Mouse (Mus musculus): Measurements from ENCODE around the gene Tulp2.
A peak's percentile ranks its signal among the peaks of the same experiment; 100 is the strongest.

Gene Tulp2

DNA sequence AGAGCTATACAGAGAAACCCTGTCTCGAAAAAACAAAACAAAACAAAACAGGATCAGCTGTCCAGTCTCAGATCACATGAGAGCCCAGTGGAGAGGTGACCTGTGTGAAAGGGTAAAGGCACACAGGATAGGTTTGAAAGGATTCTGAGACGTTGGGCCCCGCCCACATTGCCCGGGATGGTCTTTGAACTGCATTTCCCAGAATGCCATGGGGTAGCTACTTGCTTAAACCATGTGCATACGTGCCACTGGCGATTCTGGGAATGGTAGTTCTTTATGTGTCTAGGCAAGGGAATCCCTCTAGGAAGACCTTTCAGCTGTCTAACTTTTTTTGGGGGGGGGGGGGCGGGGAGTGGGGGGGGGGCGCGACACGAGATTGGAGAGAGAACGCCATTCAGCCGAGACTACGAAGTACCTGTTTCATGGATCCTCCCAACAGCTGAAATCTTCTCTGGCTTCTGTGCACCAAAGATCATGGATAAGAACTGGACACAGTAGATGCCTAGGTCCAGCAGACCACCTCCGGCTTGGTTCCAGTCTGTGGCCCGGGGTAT, at the start of gene Tulp2:
TSS of gene Tulp2 (plus strand) at position 504 of the 554 bp plus-strand sequence.
- peak; percentile 90 for DNase-seq (ENCODE audit: low read depth, low spot score)

DNA sequence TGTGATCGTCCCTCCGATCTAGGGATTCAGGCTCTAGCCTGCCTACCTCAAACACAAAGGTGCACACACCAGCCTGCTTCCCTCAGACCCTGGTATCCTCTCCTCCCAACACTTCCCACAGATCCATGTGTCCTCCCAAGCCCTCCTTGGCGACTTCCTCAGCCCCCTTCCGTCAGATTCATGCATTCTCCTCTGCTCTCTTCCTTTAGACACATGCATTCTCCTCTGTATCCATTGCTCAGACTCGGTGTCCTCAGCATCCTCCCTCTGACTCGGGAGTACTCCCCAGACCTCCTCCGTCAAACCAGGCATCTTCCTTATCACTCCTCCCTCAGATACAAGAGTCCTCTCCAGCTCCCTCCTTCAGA, 47.9 kb upstream of the Tulp2 start:
- DNase-seq (ENCODE audit: low read depth, low spot score): no peak

GRCm38 (mm10) chr7:45434203-45435015, 47.3 kb upstream of the Tulp2 start, which contains the start of gene Gys1:
Gene Gys1 (plus strand): TSS chr7:45434844.
- DNase-seq (ENCODE audit: low read depth, low spot score): peak; percentile 100

DNA sequence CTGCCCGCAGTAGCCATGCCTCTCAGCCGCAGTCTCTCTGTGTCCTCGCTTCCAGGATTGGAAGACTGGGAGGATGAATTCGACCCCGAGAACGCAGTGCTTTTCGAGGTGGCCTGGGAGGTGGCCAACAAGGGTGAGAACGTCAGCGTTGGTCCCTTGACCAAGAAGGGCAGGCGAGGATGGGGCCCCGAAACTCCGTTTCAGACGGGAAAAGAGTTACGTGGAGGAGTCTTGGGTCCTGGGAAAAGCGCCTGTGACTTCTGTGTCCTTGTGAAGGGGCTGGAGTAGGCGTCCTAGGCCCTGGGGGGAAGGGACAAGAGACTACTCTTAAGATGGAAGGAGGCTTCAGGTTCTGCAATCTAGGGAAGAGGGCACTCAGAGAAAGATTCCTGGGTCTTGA, 46.6 kb upstream of the Tulp2 start:
- no peak for DNase-seq (ENCODE audit: low read depth, low spot score)

DNA sequence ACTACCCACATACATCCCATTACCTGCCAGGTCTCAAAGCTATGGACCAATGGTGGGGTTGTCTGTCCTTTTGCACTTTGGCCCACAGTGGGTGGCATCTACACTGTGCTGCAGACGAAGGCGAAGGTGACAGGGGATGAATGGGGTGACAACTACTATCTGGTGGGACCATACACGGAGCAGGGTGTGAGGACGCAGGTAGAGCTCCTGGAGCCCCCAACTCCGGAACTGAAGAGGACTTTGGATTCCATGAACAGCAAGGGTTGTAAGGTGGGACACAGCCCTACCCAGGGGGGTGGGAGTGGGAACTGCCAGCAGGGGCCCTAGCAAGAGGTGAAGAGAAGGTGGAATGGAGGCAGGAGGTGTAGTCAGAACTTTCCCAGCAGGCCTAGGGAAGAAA, 45.2 kb upstream of the Tulp2 start:
- no peak for DNase-seq (ENCODE audit: low read depth, low spot score)

DNA sequence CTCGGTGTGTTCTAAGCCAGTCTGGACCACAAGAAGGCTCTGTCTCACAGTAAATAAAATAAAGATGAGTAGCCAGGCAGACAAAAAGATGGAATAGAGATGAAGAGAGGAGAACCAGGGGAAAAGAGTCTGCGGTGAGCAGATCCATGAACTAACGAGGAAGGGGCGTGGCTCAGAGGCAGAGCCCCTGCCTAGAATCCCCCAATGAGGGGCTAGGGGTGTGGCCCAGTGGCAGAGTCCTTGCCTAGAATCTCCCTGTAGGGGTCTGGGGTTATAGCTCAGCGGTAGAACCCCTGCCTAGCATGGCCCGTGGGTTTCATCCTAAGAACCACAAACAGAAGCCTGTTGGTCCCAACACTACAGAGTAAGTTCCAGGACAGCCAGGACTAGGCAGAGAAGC, 44.6 kb upstream of the Tulp2 start:
- peak; percentile 74 for DNase-seq (ENCODE audit: low read depth, low spot score)

DNA sequence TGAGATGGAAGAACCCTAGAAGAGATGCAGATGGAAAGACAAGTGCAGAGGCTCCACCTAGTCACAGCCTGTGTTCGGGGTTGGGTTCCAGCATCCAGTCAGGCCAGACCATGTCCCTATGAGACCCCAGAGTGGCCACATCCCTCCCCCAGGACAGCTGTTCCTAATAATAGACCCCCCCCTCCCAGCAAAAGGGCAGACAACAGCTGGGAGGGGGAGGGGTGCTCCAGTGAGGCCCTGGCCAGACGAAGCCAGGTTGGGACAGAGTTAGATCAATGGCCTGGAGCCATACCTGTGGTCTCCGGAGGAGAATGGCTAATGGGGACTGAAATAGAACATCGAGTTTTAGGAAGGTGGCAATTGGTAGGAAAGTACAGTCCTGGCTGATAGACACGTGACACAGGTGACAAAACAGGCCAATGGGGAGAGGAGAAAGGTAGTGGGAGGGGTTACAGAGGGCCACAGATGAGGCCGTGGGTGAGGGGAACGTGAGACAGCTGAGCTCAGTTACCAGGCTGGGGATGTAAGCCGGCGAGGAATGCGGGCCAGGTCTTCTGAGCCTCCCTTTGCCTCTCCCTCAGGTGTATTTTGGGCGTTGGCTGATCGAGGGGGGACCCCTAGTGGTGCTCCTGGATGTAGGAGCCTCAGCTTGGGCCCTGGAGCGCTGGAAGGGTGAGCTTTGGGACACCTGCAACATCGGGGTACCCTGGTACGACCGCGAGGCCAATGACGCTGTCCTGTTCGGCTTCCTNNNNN, 44.0 kb upstream of the Tulp2 start, which contains the start of gene Ruvbl2:
TSS of gene Ruvbl2 (minus strand) at position 576 of the 756 bp plus-strand sequence.
- DNase-seq (ENCODE audit: low read depth, low spot score): peak; percentile 87

GRCm38 (mm10) chr7:45443526-45444420, 37.9 kb upstream of the Tulp2 start:
- DNase-seq (ENCODE audit: low read depth, low spot score): no peak

GRCm38 (mm10) chr7:45446589-45446988, 35.1 kb upstream of the Tulp2 start:
- DNase-seq (ENCODE audit: low read depth, low spot score): no peak

GRCm38 (mm10) chr7:45447325-45447990, 34.2 kb upstream of the Tulp2 start:
- DNase-seq (ENCODE audit: low read depth, low spot score): peak; percentile 80

DNA sequence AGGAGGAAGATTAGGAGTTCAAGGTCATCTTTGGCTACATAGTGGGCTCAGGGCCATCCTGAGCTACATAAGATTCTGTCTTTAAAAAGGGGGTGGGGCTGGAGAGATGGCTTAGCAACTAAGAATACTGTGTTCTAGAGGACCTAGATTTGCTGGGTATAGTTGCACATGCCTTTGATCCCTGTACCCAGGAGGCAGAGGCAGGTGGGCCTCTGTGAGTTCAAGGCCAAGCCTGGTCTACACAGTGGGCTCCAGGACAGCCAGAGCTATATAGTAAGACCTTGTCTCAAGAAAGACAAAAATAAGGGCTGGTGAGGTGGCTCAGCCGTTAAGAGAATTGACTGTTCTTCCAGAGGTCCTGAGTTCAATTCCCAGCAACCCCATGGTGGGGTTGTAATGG, 31.7 kb upstream of the Tulp2 start:
- DNase-seq (ENCODE audit: low read depth, low spot score): no peak

- DNase-seq (ENCODE audit: low read depth, low spot score): peak; percentile 89
Measured at GRCm38 (mm10) chr7:45451344-45451982, 30.2 kb upstream of the Tulp2 start.

DNA sequence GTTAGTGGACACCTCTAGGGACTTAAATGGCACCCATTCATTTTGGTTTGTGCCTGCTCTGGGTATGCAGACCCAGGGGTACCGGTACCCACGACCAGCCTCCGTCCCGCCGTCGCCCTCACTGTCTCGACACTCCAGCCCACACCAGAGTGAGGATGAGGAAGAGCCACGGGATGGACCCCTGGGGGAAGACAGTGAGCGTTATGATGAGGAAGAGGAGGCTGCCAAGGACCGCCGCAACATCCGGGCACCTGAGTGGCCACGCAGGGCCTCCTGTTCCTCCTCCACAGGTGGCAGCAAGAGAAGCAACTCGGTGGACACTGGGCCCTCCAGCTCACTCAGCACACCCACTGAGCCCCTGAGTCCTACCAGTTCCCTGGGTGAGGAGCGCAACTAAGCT, 26.7 kb upstream of the Tulp2 start:
- no peak for DNase-seq (ENCODE audit: low read depth, low spot score)

DNA sequence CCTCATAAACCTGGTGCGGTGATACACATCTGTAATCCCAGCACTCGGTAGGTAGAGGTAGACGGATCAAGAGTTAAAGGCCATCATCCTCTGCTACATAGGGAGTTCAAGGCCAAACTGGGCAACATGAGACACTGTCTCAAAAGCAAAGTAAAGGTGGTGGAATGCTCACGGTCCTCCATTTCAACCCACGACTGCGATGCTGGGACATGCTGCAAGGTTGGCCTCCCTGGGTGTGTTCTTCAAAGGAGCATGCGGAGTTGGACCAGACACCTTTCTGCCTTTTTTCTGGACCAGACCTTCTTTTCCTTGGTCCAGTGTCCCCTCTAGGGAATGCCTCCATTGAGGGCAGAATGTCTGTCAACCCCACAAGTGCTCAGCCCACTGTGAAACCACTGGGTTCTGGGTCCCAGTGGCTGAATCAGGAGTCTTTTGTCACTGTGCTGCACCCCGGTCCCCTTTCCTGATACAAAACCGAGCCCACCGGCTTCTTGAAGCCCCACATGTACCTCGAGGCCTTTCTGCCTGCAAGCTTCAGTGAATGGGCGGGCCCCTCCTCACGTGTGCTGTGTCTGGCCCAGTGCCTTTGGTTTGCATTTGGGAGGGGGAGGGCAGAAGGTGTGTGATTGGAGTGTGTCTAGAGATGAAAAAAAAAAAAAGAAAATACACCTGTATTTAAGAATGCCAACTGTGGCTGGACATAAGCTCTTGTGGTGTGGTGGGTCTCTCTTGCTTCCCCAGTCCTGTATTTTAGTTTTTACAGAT, 25.6 kb upstream of the Tulp2 start:
- DNase-seq (ENCODE audit: low read depth, low spot score): peak; percentile 67

DNA sequence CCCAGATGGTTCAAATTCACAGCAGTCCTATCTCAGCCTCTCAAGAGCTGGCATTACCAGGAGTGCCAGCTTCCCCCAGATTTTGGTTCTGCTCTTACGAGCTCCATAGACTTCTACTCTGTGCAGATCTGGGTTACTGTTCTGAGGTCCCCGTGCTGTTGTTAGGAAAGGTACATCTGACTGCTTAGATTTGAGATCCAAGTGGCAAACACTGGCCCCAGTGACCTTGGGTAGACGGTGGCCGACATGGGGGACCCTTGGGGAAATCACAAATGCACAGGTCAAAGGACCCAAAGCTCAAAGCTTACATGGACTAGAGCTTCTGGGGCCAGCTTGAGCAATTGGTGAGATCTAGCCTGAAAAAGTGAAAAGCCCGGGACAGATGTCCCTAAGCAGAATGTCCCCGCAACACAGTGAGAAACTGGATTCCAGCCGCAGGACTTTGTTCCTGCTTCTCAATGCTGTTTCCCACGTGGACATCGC, 24.9 kb upstream of the Tulp2 start:
- peak; percentile 49 for DNase-seq (ENCODE audit: low read depth, low spot score)

- peak; percentile 76 for DNase-seq (ENCODE audit: low read depth, low spot score)
Measured at GRCm38 (mm10) chr7:45457204-45458060, 24.2 kb upstream of the Tulp2 start.

DNA sequence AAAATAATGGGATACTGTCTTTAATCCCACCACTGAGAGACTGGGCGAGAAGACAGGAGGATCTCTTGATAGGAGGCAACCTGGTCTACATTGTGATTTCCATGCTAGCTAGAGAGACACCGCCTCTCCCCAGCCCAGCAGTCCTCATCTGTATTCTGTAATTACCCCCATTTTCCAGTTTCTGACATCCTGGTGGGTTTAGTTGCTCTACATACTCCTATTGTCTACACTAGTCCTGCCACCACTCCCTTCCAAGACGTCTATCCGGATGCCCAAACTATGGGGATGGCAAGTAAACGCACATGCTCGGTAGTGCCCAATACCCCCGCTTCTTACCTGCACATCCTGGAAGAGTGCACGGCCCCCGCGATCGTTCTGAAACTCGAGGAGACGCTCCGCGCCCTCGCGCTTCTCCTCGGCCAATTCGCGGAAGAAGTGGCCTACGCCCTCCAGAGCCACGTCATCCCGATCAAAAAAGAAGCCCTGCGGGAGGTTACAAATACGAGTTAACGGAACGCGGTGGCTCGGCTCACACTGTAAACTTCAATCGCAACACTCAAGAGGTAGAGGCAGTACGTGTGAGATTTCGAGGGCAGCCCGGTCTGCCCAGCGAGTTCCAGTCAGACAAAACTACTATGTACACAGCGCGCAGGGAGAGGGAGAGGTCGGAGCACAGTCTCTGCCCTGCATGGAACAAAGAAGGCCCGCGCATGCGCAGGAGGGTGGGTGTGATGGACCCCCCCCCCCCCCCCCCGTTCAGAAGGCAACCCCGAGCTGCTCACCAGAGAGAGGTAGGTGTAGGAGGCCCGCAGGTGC, 22.7 kb upstream of the Tulp2 start:
- peak; percentile 73 for DNase-seq (ENCODE audit: low read depth, low spot score)

Measured in ES-CJ7 (cell line).